Mouse (Mus musculus): ENCODE data around the gene Olfr794.

DNA sequence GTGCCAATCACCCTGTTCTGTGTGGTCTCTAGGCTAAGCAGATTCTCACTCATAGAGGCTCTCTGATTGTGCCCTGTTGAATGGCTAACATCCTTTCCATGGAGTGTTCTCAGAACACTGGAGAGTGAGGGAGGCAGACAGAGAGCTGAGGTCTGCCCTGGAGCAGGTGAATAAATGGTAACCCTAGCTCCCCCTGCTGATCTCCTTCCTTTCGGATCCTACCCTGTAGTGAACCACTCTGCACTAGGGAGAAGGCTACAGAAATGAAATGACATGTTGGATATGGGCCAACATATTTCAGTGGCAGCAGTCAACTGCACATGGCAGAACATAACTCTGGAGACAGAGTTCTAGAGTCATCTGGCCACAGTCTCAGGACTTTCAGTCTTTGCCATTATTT is 54.3 kb downstream of the Olfr794 start:
- no peak for TF ChIP-seq CTCF (conservative IDR thresholded peaks at IDR 0.05; ENCODE audit: low read length)
- no peak for TF ChIP-seq NANOG (IDR thresholded peaks at IDR 0.05; ENCODE audit: borderline replicate concordance, low read length)
- no peak for TF ChIP-seq POU5F1 (IDR thresholded peaks at IDR 0.05; ENCODE audit: borderline replicate concordance, low read length)

Measured in E14TG2a.4 (cell line).